Mouse (Mus musculus): Measurements from ENCODE around the gene Gpr158. TPM values are rescaled to one million over a fixed set of nuclear protein-coding genes. Genes with fewer than 3 reads are reported as not detected.

Gpr158 gene
- total and polyA plus RNA-seq, 3 experiments: 0.01 to 0.16 TPM; not detected in 1

- no peaks in the 10 kb centered on the region for H3K27me3 ChIP-seq (ENCODE audit: insufficient read depth, low read length)
- no peaks in the 10 kb centered on the region for H3K36me3 ChIP-seq (replicated peaks)
- H3K4me3 ChIP-seq (ENCODE audit: low read depth, low read length): no peak overlapping the region
- DNase-seq (ENCODE audit: low spot score): no peak
- no peaks in the 10 kb centered on the region for H3K9me3 ChIP-seq (replicated peaks)
- no peaks in the 10 kb centered on the region for H3K4me1 ChIP-seq (ENCODE audit: insufficient read depth, low read depth, low read length)
- ATAC-seq (ENCODE audit: extremely low read depth, insufficient number of reproducible peaks, low FRiP score, poor library complexity, severe bottlenecking): no peak
- TF ChIP-seq POLR2AphosphoS5 (IDR thresholded peaks at IDR 0.05; ENCODE audit: insufficient replicate concordance, low read depth, low read length) (no peak), CTCF (IDR thresholded peaks at IDR 0.05; ENCODE audit: low read depth, low read length) (no peak)
Observed at GRCm38 (mm10) chr2:21392727-21393126, 25.4 kb downstream of the Gpr158 start.

- Histone ChIP-seq H3K36me3 (replicated peaks) (no peaks in the 10 kb centered on the region), H3K9me3 (replicated peaks) (no peaks in the 10 kb centered on the region), H3K27me3 (ENCODE audit: insufficient read depth, low read length) (no peaks in the 10 kb centered on the region), H3K4me3 (ENCODE audit: low read depth, low read length) (no peak overlapping the region), H3K4me1 (ENCODE audit: insufficient read depth, low read depth, low read length) (no peaks in the 10 kb centered on the region)
- TF ChIP-seq GATA1 (IDR thresholded peaks at IDR 0.05; ENCODE audit: borderline replicate concordance, low read length) (no peak), CTCF (IDR thresholded peaks at IDR 0.05; ENCODE audit: low read depth, low read length) (no peak)
- no peak for ATAC-seq (ENCODE audit: extremely low read depth, insufficient number of reproducible peaks, low FRiP score, poor library complexity, severe bottlenecking)
- DNase-seq (ENCODE audit: low spot score): no peak
Observed at GRCm38 (mm10) chr2:21397347-21397746, 30.0 kb downstream of the Gpr158 start.

GRCm38 (mm10) chr2:21399657-21400056 is 32.3 kb downstream of the Gpr158 start:
- no peak overlapping the region for H3K4me3 ChIP-seq (ENCODE audit: low read depth, low read length)
- H3K36me3 ChIP-seq (replicated peaks): no peaks in the 10 kb centered on the region
- TF ChIP-seq GATA2 (IDR thresholded peaks at IDR 0.05; ENCODE audit: borderline replicate concordance, low read depth, low read length): no peak
- no peak for TF ChIP-seq CTCF (IDR thresholded peaks at IDR 0.05; ENCODE audit: low read depth, low read length)
- TF ChIP-seq POLR2AphosphoS5 (IDR thresholded peaks at IDR 0.05; ENCODE audit: insufficient replicate concordance, low read depth, low read length): no peak
- no peak for TF ChIP-seq TAL1 (conservative IDR thresholded peaks at IDR 0.05; ENCODE audit: low read depth, low read length)
- TF ChIP-seq GATA1 (IDR thresholded peaks at IDR 0.05; ENCODE audit: borderline replicate concordance, low read length): no peak
- no peaks in the 10 kb centered on the region for H3K4me1 ChIP-seq (ENCODE audit: insufficient read depth, low read depth, low read length)
- H3K9me3 ChIP-seq (replicated peaks): no peaks in the 10 kb centered on the region
- no peak for DNase-seq (ENCODE audit: low spot score)
- H3K27me3 ChIP-seq (ENCODE audit: insufficient read depth, low read length): no peaks in the 10 kb centered on the region
- ATAC-seq (ENCODE audit: extremely low read depth, insufficient number of reproducible peaks, low FRiP score, poor library complexity, severe bottlenecking): no peak

GRCm38 (mm10) chr2:21405617-21406016 is 38.3 kb downstream of the Gpr158 start:
- no peaks in the 10 kb centered on the region for H3K9me3 ChIP-seq (replicated peaks)
- TF ChIP-seq GATA2 (IDR thresholded peaks at IDR 0.05; ENCODE audit: borderline replicate concordance, low read depth, low read length): no peak
- no peak for TF ChIP-seq TAL1 (conservative IDR thresholded peaks at IDR 0.05; ENCODE audit: low read depth, low read length)
- no peak for TF ChIP-seq POLR2AphosphoS5 (IDR thresholded peaks at IDR 0.05; ENCODE audit: insufficient replicate concordance, low read depth, low read length)
- no peak for TF ChIP-seq GATA1 (IDR thresholded peaks at IDR 0.05; ENCODE audit: borderline replicate concordance, low read length)
- TF ChIP-seq CTCF (IDR thresholded peaks at IDR 0.05; ENCODE audit: low read depth, low read length): no peak
- no peak for ATAC-seq (ENCODE audit: extremely low read depth, insufficient number of reproducible peaks, low FRiP score, poor library complexity, severe bottlenecking)
- H3K36me3 ChIP-seq (replicated peaks): no peaks in the 10 kb centered on the region
- H3K4me1 ChIP-seq (ENCODE audit: insufficient read depth, low read depth, low read length): no peaks in the 10 kb centered on the region
- H3K4me3 ChIP-seq (ENCODE audit: low read depth, low read length): no peak overlapping the region
- no peak for DNase-seq (ENCODE audit: low spot score)
- H3K27me3 ChIP-seq (ENCODE audit: insufficient read depth, low read length): no peaks in the 10 kb centered on the region

GRCm38 (mm10) chr2:21407443-21407985 is 40.2 kb downstream of the Gpr158 start:
- Histone ChIP-seq H3K27me3 (ENCODE audit: insufficient read depth, low read length) (no peaks in the 10 kb centered on the region), H3K4me3 (ENCODE audit: low read depth, low read length) (no peak overlapping the region), H3K4me1 (ENCODE audit: insufficient read depth, low read depth, low read length) (no peaks in the 10 kb centered on the region), H3K9me3 (replicated peaks) (no peaks in the 10 kb centered on the region), H3K36me3 (replicated peaks) (no peaks in the 10 kb centered on the region)
- ATAC-seq (ENCODE audit: extremely low read depth, insufficient number of reproducible peaks, low FRiP score, poor library complexity, severe bottlenecking) (no peak), DNase-seq (ENCODE audit: low spot score) (no peak)
- TF ChIP-seq CTCF (IDR thresholded peaks at IDR 0.05; ENCODE audit: low read depth, low read length): no peak
- no peak for TF ChIP-seq GATA2 (IDR thresholded peaks at IDR 0.05; ENCODE audit: borderline replicate concordance, low read depth, low read length)
- no peak for TF ChIP-seq TAL1 (conservative IDR thresholded peaks at IDR 0.05; ENCODE audit: low read depth, low read length)
- TF ChIP-seq POLR2AphosphoS5 (IDR thresholded peaks at IDR 0.05; ENCODE audit: insufficient replicate concordance, low read depth, low read length): no peak
- no peak for TF ChIP-seq GATA1 (IDR thresholded peaks at IDR 0.05; ENCODE audit: borderline replicate concordance, low read length)

- no peak for ATAC-seq (ENCODE audit: extremely low read depth, insufficient number of reproducible peaks, low FRiP score, poor library complexity, severe bottlenecking)
- Histone ChIP-seq H3K36me3 (replicated peaks) (no peaks in the 10 kb centered on the region), H3K9me3 (replicated peaks) (no peaks in the 10 kb centered on the region), H3K4me1 (ENCODE audit: insufficient read depth, low read depth, low read length) (no peaks in the 10 kb centered on the region), H3K4me3 (ENCODE audit: low read depth, low read length) (no peak overlapping the region), H3K27me3 (ENCODE audit: insufficient read depth, low read length) (no peaks in the 10 kb centered on the region)
- DNase-seq (ENCODE audit: low spot score): no peak
- TF ChIP-seq TAL1 (conservative IDR thresholded peaks at IDR 0.05; ENCODE audit: low read depth, low read length): no peak
- TF ChIP-seq CTCF (IDR thresholded peaks at IDR 0.05; ENCODE audit: low read depth, low read length): no peak
- no peak for TF ChIP-seq GATA1 (IDR thresholded peaks at IDR 0.05; ENCODE audit: borderline replicate concordance, low read length)
- no peak for TF ChIP-seq POLR2AphosphoS5 (IDR thresholded peaks at IDR 0.05; ENCODE audit: insufficient replicate concordance, low read depth, low read length)
- TF ChIP-seq GATA2 (IDR thresholded peaks at IDR 0.05; ENCODE audit: borderline replicate concordance, low read depth, low read length): no peak
Observed at GRCm38 (mm10) chr2:21408821-21409220, 41.5 kb downstream of the Gpr158 start.

GRCm38 (mm10) chr2:21430288-21430687 is 62.9 kb downstream of the Gpr158 start:
- H3K4me3 ChIP-seq (ENCODE audit: low read depth, low read length): no peak overlapping the region
- no peak for TF ChIP-seq GATA2 (IDR thresholded peaks at IDR 0.05; ENCODE audit: borderline replicate concordance, low read depth, low read length)
- TF ChIP-seq TAL1 (conservative IDR thresholded peaks at IDR 0.05; ENCODE audit: low read depth, low read length): no peak
- TF ChIP-seq POLR2AphosphoS5 (IDR thresholded peaks at IDR 0.05; ENCODE audit: insufficient replicate concordance, low read depth, low read length): no peak
- no peak for TF ChIP-seq GATA1 (IDR thresholded peaks at IDR 0.05; ENCODE audit: borderline replicate concordance, low read length)
- TF ChIP-seq CTCF (IDR thresholded peaks at IDR 0.05; ENCODE audit: low read depth, low read length): no peak
- H3K4me1 ChIP-seq (ENCODE audit: insufficient read depth, low read depth, low read length): no peaks in the 10 kb centered on the region
- no peaks in the 10 kb centered on the region for H3K27me3 ChIP-seq (ENCODE audit: insufficient read depth, low read length)
- ATAC-seq (ENCODE audit: extremely low read depth, insufficient number of reproducible peaks, low FRiP score, poor library complexity, severe bottlenecking): no peak
- DNase-seq (ENCODE audit: low spot score): no peak
- no peaks in the 10 kb centered on the region for H3K36me3 ChIP-seq (replicated peaks)
- no peaks in the 10 kb centered on the region for H3K9me3 ChIP-seq (replicated peaks)

Data from G1E (cell line).